Mouse (Mus musculus) B cell, adult 62 days (primary cell): ENCODE results near the gene Thsd7a. TPM values are rescaled to one million over a fixed set of nuclear protein-coding genes. Genes with fewer than 3 reads are reported as not detected.

Experiments
- total RNA-seq: library from RNA; stranded (reverse); gene quantifications from 4 replicates; pipeline ENCODE4 v1.2.4, GENCODE M21; 2023

Gene Thsd7a
- not detected in 4 replicates for total RNA-seq

GRCm38 (mm10) chr6:12748787-12749530 is at the start of gene Thsd7a:
Thsd7a (minus strand) TSS chr6:12749410.

